In the genomic region with DNA sequence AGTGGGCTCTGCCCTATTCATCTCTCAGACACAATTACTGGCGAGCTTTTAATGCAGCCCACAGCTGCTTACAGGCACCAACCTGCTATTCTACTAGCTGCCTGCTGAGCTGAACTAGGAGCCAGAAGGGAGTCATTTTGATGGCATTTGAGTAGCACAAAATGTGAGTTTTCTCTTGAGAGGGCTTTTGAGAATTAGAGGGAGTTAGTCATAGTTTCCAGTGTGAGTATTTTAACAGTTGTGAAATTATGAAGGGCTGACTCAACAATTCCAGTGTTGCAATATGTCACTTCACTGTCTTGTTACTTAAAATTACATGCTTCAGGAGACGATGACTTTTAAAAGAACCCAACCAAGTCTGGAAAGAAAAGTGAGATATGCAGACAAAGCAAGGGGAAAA, we compare ENCODE assay signal across 10 mouse cellular contexts. TPM values are rescaled to one million over a fixed set of nuclear protein-coding genes. Genes with fewer than 3 reads are reported as not detected.
DNase-seq lines count a peak whose midpoint lies in the region; ATAC-seq and TF ChIP-seq lines count a peak whose summit lies in the region.
"Had no signal": no experiment of that assay in that cellular context is flagged by ENCODE, and none has a peak within 500 bp of the region (broad histone marks: within the 10 kb centered on the region; RNA-seq: fewer than 3 reads in every experiment).

No protein-coding gene starts in this region.

- H3K36me3 ChIP-seq in midbrain, embryonic 16.5 days (ENCODE audit: control insufficient read depth, insufficient read depth, low read length): no peaks in the 10 kb centered on the region

- TF ChIP-seq CTCF in lung, adult 2 months (IDR thresholded peaks at IDR 0.05; ENCODE audit: insufficient read depth, low read length): no peak

- ATAC-seq in neutrophil, adult 5-6 weeks (ENCODE audit: extremely low read depth, insufficient number of reproducible peaks, low FRiP score, poor library complexity, severe bottlenecking): peak; percentile 41; the same call in 1 of the 2 replicates
- ATAC-seq in midbrain, embryonic 16.5 days: no peak

- 30% methylated on average over 2 of the region's 2 CpGs for WGBS in lung, adult 2 months
- 44% methylated on average over 2 of the region's 2 CpGs for WGBS in midbrain, embryonic 16.5 days

- peaks cover 2% of the 10 kb centered on the region; the same call in 1 of the 2 replicates for H3K4me1 ChIP-seq in lung, adult 2 months (ENCODE audit: control insufficient read depth, insufficient read depth, low read length)
- no peaks in the 10 kb centered on the region for H3K4me1 ChIP-seq in midbrain, embryonic 16.5 days (ENCODE audit: control insufficient read depth, insufficient read depth, low read length)

- H3K4me3 ChIP-seq in lung, adult 2 months (replicated peaks; ENCODE audit: extremely low read depth, low read depth, low read length): no peak overlapping the region
- H3K4me3 ChIP-seq in midbrain, embryonic 16.5 days (ENCODE audit: low read depth, low read length): no peak overlapping the region
- H3K4me3 ChIP-seq: erythroblast, embryonic 14.5 days had no signal

- no peak overlapping the region for H3K4me2 ChIP-seq in midbrain, embryonic 16.5 days (ENCODE audit: low read length)

- no peak overlapping the region for H3K9ac ChIP-seq in midbrain, embryonic 16.5 days (ENCODE audit: low read depth, low read length)

- no peaks in the 10 kb centered on the region; the same call in 1 of the 2 replicates for H3K9me3 ChIP-seq in midbrain, embryonic 16.5 days (replicated peaks; ENCODE audit: control insufficient read depth, low read length, poor library complexity, severe bottlenecking)

- H3K27me3 ChIP-seq in midbrain, embryonic 16.5 days (ENCODE audit: control insufficient read depth, insufficient read depth, low read depth, low read length): no peaks in the 10 kb centered on the region

- no peak overlapping the region for H3K27ac ChIP-seq in midbrain, embryonic 16.5 days (ENCODE audit: low read length)

- TF ChIP-seq POLR2A in lung, adult 2 months (IDR thresholded peaks at IDR 0.05; ENCODE audit: borderline replicate concordance, extremely low read depth, low read depth, low read length): no peak

- intact Hi-C loops in gastrocnemius, postnatal 36 days (cut with DNase I): no loop called here

- DNase-seq in gastrocnemius, adult 18-20 months (ENCODE audit: low spot score): peak; percentile 48
- no peak for DNase-seq in gastrocnemius, postnatal 36 days
- peak; percentile 7 to 55 for DNase-seq in lung, adult 18-20 months
- no peak for DNase-seq in lung, adult 2 months
- peak; percentile 92 for DNase-seq in fibroblast of lung, adult 2 months (ENCODE audit: low read depth)
- DNase-seq in cerebellum, adult 9-10 months: no peak
- DNase-seq: cerebellum, adult 18-20 months had no signal

RNA-seq across cellular contexts. Expression of gene Ly86, which starts 54.4 kb away (rescaled TPM):
- total RNA-seq in gastrocnemius, adult 18-20 months (2021): under 1 TPM; 0.37 to 0.69 TPM
- under 1 TPM; 0.54 to 0.72 TPM for total RNA-seq in gastrocnemius, postnatal 36 days (2021)
- polyA plus RNA-seq in lung, adult 2 months (2012; rRNA removed): 6.6 and 6.9 TPM in 2 replicates
- 193 and 216 TPM in 2 replicates for total RNA-seq in neutrophil, adult 5-6 weeks (2017)
- polyA plus RNA-seq in midbrain, embryonic 16.5 days (2015; fragmentation: Nextera tagmentation; extraction: Ambion mirVana): 5.9 and 6.8 TPM in 2 replicates
- polyA plus RNA-seq: erythroblast, embryonic 14.5 days had no signal

Comparison
In these comparisons a context has a peak if more than half of its experiments do, and no peak if none do; other contexts are left out.
1. DNase-seq: peak in gastrocnemius, adult 18-20 months (single experiment), lung, adult 18-20 months (2 of 2) and fibroblast of lung, adult 2 months (single experiment); none in gastrocnemius, postnatal 36 days (0 of 2), lung, adult 2 months (single experiment) and cerebellum, adult 9-10 months (single experiment).
2. RNA of gene Ly86, which starts 54.4 kb away (total RNA-seq): 193 to 216 TPM in neutrophil, adult 5-6 weeks; 0.54 to 0.72 TPM in gastrocnemius, postnatal 36 days and 0.37 to 0.69 TPM in gastrocnemius, adult 18-20 months; every median in the first group is over 100 times any median in the second.